Mouse (Mus musculus): ENCODE data around the gene Ccdc115.
"Not testable (repeated sequence)": the region's sequence is repeated elsewhere in the genome, so short reads cannot be mapped to it uniquely, and the experiment has no call there.

The Ccdc115 gene

DNA sequence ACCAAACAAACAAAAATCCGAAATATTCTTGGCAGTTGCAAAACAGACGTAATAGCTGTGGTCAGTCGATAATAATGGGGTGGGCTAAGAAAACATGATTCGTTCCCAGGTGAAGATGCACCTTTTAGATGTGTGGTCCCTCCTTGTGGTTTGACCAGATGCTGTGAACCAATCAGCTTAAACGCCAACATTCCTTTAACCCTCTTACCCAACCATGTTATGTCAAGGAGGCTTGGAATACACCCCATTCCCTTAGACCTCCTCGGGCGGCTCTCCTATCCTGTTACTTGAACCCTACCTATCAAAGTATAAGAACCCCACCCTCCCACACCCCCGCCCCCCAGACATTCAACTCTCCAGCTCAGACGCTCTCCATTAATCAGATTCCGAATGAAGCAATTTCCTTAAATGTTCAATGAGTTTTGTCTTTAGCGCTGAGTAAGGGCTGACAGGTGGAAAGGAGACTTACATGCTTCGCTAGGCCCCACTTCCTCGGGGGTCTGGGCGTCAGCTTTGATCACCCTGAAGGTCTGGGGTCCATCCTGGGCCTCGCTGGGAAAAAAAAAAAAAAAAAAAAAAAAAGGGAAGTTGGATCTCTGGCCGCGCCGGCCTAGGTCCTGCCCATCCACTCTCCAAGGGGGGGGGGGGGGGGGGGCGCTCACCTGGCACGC, 956 bp downstream of the Ccdc115 start:
- no peak for DNase-seq (ENCODE audit: low spot score in 2 of 2)

DNA sequence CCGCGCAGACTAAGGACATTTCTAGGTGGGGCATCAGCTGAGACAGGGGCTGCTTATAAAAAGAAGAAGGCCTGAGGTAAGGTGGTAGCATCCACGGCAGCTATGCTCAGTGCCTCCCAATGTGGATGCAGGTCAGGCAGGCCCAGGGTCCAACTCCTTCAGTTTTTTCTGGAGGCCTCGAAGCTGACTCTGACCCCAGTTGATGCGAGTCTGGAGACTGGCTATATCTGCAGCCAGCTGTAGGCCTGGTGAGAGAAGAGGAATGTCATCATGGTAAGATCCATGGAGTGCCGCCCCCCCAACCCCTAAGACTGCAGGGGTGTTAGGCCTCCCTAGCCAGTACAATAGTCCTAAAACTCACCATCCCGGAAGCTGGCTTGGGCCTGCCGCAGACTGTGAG, 2.1 kb downstream of the Ccdc115 start:
- DNase-seq (ENCODE audit: low spot score in 2 of 2): not testable (repeated sequence)

DNA sequence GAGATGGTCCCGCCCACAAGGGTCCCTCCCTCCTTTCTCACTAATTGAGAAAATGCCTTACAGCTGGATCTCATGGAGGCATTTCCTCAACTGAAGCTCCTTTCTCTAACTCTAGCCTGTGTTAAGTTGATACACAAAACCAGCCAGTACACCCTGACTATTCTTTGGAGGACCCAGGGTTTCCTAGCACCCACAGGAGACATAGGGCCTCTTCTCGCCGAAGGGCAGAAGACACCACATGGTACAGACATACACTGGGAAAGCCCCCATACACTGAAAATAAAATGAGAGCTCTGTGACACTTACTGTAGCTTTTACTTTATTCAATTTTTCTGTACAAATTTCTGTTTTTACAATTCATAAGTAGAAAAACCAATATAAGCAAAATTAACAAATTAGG, 3.1 kb downstream of the Ccdc115 start:
- DNase-seq (ENCODE audit: low spot score in 2 of 2): no peak

DNA sequence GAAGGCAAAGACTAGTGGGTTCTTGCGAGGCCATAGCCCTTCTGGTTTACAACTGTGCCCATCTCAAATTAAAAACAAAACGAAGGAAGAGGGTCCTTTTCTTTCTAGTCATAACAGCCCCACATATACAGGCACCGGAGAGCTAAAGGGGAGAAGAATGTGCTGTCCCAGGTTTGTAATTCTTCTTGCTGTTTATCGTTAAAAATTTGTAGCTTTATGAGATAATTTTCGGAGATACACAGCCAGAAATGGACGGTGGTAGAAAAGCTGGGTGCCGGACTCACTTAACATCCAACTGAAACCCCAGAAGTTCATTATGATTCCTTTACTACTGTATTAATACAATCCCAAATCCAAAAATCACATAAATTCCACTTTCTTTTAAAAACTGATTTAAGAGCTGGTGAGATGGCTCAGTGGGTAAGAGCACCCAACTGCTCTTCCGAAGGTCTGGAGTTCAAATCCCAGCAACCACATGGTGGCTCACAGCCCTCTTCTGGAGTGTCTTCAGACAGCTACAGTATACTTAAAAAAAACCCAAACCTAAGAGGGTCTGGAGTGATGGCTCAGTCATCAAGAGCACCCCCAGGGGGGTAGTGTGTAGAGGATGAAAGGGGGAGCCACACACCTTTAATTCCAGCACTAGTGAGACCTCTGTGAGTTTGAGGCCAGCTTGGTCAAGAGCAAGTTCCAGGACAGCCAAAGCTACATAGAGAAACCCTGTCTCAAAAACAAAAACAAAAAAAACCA, 3.9 kb downstream of the Ccdc115 start:
- no peak for DNase-seq (ENCODE audit: low spot score in 2 of 2)

DNA sequence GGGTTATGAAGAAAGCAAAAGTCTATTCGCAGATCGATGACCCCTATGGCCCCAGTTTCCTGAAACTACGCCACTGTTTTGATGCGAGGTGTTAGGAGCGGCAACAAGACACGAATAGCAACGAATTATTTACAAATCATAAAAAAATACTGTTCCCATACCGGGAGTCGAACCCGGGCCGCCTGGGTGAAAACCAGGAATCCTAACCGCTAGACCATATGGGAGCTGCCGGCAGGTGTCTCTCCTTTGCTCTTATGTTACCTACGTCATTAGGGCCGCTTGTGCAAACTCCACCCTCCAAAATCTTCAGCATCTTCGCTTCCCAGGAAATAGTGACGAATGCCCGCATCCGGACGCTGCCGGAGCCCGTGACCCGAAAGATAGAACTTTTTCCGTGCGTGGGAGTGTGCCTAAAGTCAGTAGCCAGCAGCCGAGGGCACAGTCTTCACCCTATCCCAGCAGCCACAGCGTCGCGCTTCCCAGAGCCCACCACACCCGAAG, 4.8 kb downstream of the Ccdc115 start:
- peak; percentile 88 to 90 for DNase-seq (ENCODE audit: low spot score in 2 of 2)

DNA sequence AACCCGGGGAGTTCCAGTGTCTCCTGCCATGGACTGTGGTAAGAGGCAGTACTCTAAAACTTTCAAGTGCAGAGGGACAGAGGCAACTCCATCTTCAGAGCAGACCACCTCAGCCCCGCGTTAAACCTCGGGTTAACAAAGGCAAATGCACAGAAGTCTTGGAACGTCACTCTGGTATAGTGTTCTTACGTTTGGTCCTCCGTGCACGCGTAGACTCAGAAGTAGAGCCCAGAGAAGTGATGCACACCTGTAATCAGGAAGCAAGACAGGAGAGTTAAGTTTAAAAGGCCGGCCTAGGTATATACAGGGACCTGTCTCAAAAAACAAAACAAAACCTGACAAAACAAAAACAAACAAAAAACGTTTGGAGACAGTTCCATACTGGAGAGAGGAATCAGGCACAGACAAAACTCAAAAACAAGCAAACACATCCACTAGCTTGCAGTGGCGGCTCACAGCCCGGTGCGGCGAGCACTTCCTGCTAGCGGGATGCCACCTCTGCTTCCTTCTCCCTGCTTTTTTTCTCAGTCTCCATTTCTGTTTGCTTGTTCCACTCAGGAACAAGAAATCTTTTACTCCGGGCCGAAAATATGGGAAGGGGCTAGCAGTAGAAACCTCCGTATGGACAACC, 5.5 kb downstream of the Ccdc115 start:
- peak; percentile 32 to 35 for DNase-seq (ENCODE audit: low spot score in 2 of 2)

DNA sequence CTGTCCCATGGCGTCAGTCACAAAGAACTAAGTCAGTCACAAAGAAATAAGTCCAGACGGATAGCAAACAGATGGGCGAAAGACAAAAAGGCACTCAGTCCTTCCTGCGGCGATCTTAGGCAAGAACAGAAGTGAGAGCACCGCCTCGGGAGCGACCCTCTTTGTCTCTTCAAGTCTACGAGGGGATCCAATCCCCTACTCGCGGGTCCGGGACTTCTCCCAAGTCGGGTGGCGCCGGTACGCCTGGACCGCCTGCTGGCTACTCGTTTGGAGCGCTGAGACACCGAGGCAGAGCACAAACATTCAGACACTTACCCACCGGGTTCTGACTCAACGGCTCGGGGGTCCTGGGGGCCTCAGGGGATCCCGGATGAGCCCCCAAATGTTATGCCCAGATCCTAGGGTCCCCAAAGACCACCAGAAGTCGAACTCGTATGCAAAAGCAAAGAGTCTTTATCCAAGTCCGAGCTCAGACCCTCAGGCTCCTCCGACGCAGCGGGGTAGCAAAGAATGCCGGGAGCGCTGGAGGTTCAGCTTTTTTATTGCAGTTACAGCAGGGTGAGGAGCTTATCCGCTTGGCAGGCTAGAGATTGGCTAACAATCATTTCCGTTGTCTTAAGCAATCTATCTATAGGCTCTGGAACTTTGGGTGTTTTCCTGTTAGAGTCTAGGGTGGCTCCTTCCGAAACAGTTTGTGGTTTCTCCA, 6.5 kb downstream of the Ccdc115 start:
- peak; percentile 23 to 27 for DNase-seq (ENCODE audit: low spot score in 2 of 2)

DNA sequence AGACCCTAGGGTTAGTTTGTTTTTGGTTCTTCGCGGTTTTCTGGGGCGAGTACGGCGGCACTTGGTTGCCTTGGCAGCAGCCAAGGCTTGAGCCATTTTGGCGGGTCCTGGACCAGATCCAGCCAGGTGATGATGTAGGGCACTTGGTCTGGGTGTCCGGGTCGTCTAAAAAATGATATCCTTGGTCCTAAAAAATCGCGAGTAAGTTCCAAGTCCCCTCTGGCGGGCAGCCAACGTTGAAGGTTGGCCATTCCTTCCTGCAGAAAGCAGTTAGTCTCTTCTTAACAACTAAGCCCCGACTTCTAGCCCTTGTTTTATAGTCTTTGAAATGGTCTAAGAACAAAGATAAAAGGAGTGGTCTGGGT, 7.1 kb downstream of the Ccdc115 start:
- DNase-seq (ENCODE audit: low spot score in 2 of 2): no peak

DNA sequence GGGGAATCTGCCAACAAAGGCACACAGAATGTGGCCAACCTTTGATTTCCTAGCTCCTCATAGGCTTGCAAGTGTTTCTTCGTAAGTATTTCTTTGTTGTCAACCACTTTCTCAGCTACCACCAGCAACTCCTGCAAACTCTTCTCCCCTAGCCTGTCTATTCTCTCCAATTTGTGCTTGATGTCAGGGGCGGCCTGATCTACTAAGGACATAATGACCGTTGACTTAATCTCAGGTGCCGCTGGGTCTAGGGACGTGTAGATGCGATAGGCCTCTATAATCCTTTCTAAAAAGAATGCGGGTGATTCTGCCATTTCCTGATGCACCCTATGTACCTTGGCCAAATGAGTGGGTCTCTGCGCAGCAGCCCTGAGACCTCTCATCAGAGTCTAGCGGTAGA, 8.0 kb downstream of the Ccdc115 start:
- no peak for DNase-seq (ENCODE audit: low spot score in 2 of 2)

DNA sequence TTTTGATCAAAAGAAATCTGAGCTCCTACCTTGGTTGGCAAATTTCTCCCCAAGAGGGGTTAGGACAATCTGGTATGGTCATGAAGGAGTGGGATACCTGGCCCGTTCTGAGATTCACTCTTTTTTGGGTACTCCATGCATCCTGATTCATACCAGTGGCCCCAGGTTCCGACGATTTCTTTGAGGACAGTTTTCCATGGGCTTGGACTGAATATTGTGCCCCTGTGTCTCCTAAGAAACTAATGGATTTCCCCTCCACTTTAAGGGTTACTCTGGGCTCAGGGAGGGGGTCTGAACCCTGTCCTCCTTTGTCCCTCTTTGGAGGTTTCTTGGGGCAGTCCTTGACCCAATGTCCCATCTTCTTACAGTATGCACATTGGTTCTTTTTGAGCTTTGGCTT, 8.5 kb downstream of the Ccdc115 start:
- no peak for DNase-seq (ENCODE audit: low spot score in 2 of 2)

DNA sequence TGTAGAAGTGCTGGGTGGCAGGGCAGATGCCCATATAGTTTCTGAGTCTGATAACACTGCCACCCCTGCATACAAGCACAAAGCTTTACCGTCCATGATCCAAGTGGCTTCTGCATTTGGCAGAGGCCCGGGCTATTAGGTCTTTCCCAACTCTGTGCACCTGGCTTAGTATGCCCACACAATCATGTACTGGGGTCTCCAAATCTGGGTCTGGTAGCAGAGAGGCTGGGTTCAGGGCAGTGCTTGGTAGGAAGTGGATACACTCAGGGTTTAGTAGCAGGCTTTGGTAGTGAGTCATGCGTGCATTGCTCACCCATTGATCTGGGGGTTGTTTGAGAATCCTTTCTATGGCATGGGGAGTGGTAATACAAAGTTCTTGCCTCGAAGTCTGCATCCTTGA, 10.2 kb downstream of the Ccdc115 start:
- no peak for DNase-seq (ENCODE audit: low spot score in 2 of 2)

DNA sequence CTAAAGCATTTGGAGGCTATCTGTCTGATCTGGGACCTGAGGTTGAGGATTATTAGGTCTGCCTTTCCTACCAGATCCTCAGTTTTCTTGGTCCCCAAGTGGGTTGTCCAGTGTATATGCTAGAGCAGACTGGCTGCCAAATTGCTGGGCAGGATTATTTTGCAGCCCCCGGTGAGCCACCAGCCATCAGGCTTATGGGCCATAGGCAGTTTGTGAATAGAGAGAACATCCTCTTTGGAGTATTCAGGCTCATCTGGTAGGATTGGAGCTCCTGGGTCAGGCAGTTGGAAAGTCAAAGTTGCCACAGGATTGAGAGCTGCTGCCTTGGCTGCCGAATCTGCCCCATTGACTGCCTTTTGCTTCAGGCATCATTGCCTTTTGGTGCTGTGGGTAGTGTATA, 11.0 kb downstream of the Ccdc115 start:
- no peak for DNase-seq (ENCODE audit: low spot score in 2 of 2)

DNA sequence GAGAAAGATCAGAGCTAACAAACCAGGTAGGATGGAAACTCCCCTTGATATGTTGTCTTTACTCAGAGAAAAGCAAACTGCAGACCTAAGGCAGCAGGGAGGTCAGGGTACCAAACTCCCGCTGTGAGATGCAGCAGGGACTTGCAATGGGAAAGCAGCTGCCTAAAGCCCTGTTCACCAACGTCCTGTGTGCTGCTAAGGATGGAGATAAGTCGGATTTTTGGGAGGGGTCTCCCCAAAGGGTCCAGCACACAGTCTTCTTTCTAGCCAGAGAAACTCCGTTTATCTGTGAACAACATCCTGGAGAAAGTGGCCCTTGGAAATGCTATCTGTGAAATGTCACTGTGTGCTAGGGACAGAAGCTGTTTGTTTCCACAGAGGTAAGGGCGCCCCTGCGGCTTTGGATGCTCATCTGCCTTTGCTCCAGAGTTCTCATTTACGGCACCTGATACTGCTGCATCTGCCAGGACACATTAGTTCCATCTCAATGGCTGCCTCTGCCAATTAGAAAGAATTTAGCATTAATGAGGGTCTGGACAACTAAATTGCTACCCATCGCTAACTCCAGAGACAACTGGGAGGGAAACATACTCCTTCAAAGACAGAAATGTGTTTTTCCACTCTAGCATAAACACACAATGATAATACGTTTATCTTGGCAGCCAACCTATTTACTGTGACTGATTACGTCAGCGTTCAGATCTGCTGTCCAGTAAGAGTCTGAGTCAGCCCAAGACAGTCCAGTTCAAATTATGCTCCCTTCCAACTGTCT, 40.1 kb downstream of the Ccdc115 start:
- DNase-seq (ENCODE audit: low spot score in 2 of 2): no peak

DNA sequence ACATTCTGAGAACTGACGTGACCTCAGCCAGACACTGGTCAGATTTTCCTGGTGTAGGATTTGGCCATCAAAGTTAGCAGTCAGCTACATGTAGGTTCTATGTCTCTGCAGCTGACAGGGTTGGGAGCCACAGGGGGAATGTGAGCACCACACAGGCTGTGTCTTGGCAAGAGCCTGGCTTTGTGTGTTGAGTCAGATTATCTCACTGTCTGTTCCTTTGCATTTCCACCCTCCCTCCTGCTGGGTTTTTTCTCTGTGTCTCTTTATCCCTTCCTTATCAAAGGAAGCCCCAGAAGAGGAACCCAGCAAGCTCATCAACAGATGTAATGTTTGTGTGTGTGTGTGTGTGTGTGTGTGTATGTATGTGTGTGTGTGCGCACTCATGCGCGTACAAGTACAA, 43.2 kb downstream of the Ccdc115 start:
- no peak for DNase-seq (ENCODE audit: low spot score in 2 of 2)

DNA sequence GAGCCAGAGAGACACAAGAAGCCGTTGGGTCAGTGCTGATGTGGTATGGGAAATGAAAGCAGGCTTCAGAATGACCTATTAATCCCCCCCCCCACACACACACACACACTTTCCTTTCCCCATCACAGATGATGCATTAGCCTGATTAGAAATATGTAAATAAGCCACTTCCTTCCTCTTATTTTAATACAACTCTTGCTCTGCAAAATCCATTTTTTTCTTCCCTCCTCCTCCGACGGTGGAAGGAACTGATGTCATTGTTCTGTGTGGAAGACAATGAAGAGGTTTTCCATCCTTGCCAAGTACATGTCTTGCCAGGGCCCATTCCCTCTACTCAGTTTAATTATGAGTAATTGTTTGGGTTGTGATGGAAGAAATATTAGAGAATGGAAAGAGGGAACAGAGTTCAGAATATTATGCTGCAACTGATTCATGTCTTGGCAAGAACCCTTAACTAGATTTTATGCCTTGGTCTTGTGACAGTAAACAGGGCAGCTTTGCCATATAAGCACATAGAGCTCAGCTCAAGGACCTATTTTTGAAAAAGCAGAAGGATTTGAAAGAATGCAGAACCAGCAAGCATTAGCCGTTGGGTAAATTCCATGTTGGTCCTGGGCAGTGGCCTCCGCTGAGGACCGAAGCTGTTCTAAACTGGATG, 50.1 kb downstream of the Ccdc115 start:
- no peak for DNase-seq (ENCODE audit: low spot score in 2 of 2)

DNA sequence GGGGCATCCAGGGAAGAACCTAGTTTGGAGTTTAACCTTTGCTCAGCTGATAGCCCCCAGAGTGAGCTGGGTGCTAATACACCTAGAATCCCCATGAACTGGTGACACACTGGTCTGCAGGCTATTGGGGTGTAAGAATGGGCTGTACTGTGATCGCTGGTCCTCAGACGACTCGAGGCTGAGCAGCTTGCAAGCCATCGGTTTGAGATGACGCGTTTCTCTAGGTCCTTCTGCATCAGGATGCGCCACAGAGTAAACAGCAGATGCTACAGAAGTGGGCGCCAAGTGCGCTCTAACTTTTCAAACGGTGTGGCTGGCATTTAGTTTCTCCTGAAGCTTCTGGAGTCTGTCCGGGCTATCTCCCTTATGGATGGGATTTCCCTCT, 50.6 kb downstream of the Ccdc115 start:
- DNase-seq (ENCODE audit: low spot score in 2 of 2): no peak

DNA sequence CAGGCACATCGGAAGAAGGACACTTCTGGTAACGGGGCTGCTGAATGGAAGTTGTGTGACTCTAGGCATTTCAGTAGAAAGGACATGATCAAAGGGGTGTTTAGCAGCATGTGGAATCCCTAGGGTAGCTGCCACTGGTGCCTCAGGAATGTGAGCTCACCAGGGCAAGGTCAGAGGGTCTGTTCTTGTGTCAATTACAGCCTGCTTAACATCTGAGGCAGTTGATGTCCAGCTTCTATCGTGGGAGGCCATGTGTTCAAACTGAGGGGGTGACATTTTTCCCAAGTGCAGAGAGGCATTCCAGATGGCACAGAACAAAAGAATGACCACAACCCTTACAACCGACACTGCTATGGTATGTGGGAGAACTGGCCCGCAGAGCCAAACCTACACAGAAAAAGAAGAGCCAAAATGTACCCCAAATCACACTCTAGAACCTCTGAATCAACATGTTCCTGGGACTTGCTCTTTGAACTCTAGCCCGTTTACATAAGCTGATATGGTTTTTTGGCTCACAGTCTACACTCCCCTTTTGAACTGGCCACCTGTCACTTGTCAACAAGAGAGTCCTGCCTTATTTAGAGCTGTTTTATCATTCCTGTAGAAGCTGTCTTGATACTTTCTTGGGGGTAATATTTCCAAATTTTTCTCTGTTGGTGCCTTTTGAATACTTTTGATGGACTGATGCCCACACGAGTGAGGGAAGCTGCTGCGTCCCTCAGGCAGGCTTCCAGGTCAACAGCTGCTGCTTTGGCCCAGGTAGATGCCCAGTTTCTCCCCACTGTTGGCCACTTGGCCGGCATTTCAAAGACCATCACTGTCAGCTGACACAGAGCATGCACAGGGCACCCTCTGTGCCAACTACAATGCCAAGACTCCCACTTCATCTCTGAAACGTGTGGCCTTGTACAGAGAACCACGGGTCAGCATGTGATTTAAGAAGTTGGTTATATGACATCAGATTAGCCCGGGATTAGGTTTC, 51.8 kb downstream of the Ccdc115 start:
- DNase-seq (ENCODE audit: low spot score in 2 of 2): no peak
